Comparison of ENCODE assay signal across 20 mouse cellular contexts in the genomic region with DNA sequence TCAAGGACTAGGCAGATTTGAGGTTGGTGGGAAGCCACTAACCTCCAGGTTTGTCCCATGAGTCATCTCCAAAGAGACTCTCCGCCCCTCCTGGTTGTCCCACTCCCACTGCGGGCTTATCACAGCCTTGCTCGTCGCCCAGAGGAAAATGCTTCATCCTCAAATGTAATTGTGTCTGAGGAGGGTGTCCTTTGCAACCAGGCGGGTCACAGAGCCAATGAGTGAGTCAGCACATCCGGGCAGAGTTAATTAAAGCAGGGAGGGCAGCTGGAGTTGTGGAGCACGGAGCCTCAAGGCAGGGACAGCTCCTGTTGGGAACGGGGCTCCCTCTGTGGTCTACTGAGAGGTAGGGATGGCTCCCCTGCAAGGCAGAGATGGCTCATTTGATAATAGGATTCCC. TPM values are rescaled to one million over a fixed set of nuclear protein-coding genes. Genes with fewer than 3 reads are reported as not detected.
DNase-seq lines count a peak whose midpoint lies in the region; ATAC-seq and TF ChIP-seq lines count a peak whose summit lies in the region.
"Had no signal": no experiment of that assay in that cellular context is flagged by ENCODE, and none has a peak within 500 bp of the region (broad histone marks: within the 10 kb centered on the region; RNA-seq: fewer than 3 reads in every experiment).

No protein-coding gene starts in this region.

- ATAC-seq in Patski = peak; percentile 67
- no peak for ATAC-seq in erythroblast, adult 5-6 weeks (replicated peaks; ENCODE audit: low FRiP score, poor library complexity, severe bottlenecking)
- ATAC-seq: intestine, postnatal 0 days had no signal

- peak; percentile 43 for DNase-seq in heart, adult 8-10 months (ENCODE audit: low spot score)
- no peak for DNase-seq in heart, embryonic 10.5 days (ENCODE audit: low spot score)
- DNase-seq in retina, postnatal 1 day = peak; percentile 41
- no peak for DNase-seq in retina, embryonic 14.5 days (ENCODE audit: low spot score)
- DNase-seq in Patski (ENCODE audit: low read depth, low spot score) = peak; percentile 54
- DNase-seq in left cerebral cortex, postnatal 25 days (ENCODE audit: low spot score in 2 of 2) = no peak
- DNase-seq: cerebellum, adult 11-12 months; cerebellum, postnatal 36 days; gastrocnemius, postnatal 25 days; kidney, postnatal 25 days; left cerebral cortex, postnatal 4 days; lung, postnatal 36 days; midbrain, embryonic 14.5 days; right cerebral cortex, postnatal 4 days; thymus, adult 18-20 months had no signal

- in situ Hi-C loops in Patski (cut with MboI; ENCODE audit: low pct_unique_long_range_greater_than_20kb) = no loop called here

- TF ChIP-seq CTCF in Patski (IDR thresholded peaks at IDR 0.05) = no peak

- no peak overlapping the region for H3K27ac ChIP-seq in heart, embryonic 10.5 days
- H3K27ac ChIP-seq: embryonic facial prominence, embryonic 12.5 days; hindbrain, embryonic 15.5 days; liver, embryonic 15.5 days had no signal

- peaks cover 43% of the 10 kb centered on the region for H3K4me1 ChIP-seq in heart, embryonic 10.5 days
- H3K4me1 ChIP-seq: embryonic facial prominence, embryonic 12.5 days; liver, embryonic 15.5 days had no signal

- CTCF ChIA-PET in Patski (lab: Charles Lee) = no interaction called here

- H3K9me3 ChIP-seq in heart, embryonic 10.5 days = no peaks in the 10 kb centered on the region
- H3K9me3 ChIP-seq: embryonic facial prominence, embryonic 12.5 days; hindbrain, embryonic 15.5 days; liver, embryonic 15.5 days had no signal

- POLR2A ChIA-PET in Patski (lab: Charles Lee) = no interaction called here

- intact Hi-C loops in left cerebral cortex, postnatal 25 days (cut with DNase I) = no loop called here

- peaks cover 21% of the 10 kb centered on the region for H3K27me3 ChIP-seq in heart, embryonic 10.5 days (ENCODE audit: insufficient read depth, poor library complexity, severe bottlenecking)
- no peaks in the 10 kb centered on the region for H3K27me3 ChIP-seq in Patski

- H3K4me3 ChIP-seq in heart, embryonic 10.5 days = no peak overlapping the region
- H3K4me3 ChIP-seq: embryonic facial prominence, embryonic 12.5 days; hindbrain, embryonic 15.5 days; liver, embryonic 15.5 days had no signal

- WGBS in heart, embryonic 10.5 days = 12% methylated on average over 8 of the region's 8 CpGs

- H3K36me3 ChIP-seq in heart, embryonic 10.5 days = no peaks in the 10 kb centered on the region
- H3K36me3 ChIP-seq: embryonic facial prominence, embryonic 12.5 days; hindbrain, embryonic 15.5 days; liver, embryonic 15.5 days had no signal

RNA-seq across cellular contexts. Expression of gene Esrrb, which starts 37.8 kb away (rescaled TPM):
- 10 to 100 TPM; 24.4 to 34.7 (median 29.2) TPM for total RNA-seq in heart, adult 8-10 months (2022)
- 1.6 and 3.1 TPM in 2 replicates for polyA plus RNA-seq in heart, embryonic 10.5 days (2016; fragmentation: Nextera tagmentation; extraction: Ambion mirVana)
- 0.45 TPM for polyA plus RNA-seq in Patski (2021)
- 1 to 10 TPM; 1.4 to 1.7 TPM for total RNA-seq in left cerebral cortex, postnatal 25 days (2021)
- total RNA-seq in erythroblast, adult 5-6 weeks (2015; ENCODE audit: low replicate concordance) = not detected in 2 replicates
- 0.14 TPM in 1 of 2 replicates, not detected in the other for total RNA-seq in erythroblast, adult 5-6 weeks (2017; ENCODE audit: low replicate concordance)

Comparison
In these comparisons a context has a peak if more than half of its experiments do, and no peak if none do; other contexts are left out.
1. DNase-seq: peak in heart, adult 8-10 months (single experiment), retina, postnatal 1 day (single experiment) and Patski (single experiment); none in heart, embryonic 10.5 days (single experiment), retina, embryonic 14.5 days (single experiment) and left cerebral cortex, postnatal 25 days (0 of 2).
2. RNA of gene Esrrb, which starts 37.8 kb away (total RNA-seq): 24.4 to 34.7 TPM in heart, adult 8-10 months; 1.4 to 1.7 TPM in left cerebral cortex, postnatal 25 days and 0.14 TPM in erythroblast, adult 5-6 weeks; every median in the first group is over 4 times any median in the second.